Mouse (Mus musculus): ENCODE measurements at regions not wholly inside any gene's neighbourhood (a gene's known extent, or its start where the extent isn't known, plus 50 kb on each side); places are given as distances from the start of the nearest gene placed in this dataset.

- ATAC-seq (replicated peaks; ENCODE audit: insufficient number of reproducible peaks, low FRiP score, low TSS enrichment, poor library complexity, severe bottlenecking) = no peak
These were observed 137.2 kb downstream of the Fzd1 start for GRCm38 (mm10) chr5:4620513-4621210.

- no peak for ATAC-seq (replicated peaks; ENCODE audit: insufficient number of reproducible peaks, low FRiP score, low TSS enrichment, poor library complexity, severe bottlenecking)
These were observed 142.6 kb downstream of the Fzd1 start for GRCm38 (mm10) chr5:4615233-4615632.

GRCm38 (mm10) chr5:4597471-4597870, 160.4 kb downstream of the Fzd1 start:
- ATAC-seq (replicated peaks; ENCODE audit: insufficient number of reproducible peaks, low FRiP score, low TSS enrichment, poor library complexity, severe bottlenecking) = no peak

GRCm38 (mm10) chr5:4595010-4595409, 162.8 kb downstream of the Fzd1 start:
- ATAC-seq (replicated peaks; ENCODE audit: insufficient number of reproducible peaks, low FRiP score, low TSS enrichment, poor library complexity, severe bottlenecking) = no peak

- ATAC-seq (replicated peaks; ENCODE audit: insufficient number of reproducible peaks, low FRiP score, low TSS enrichment, poor library complexity, severe bottlenecking) = no peak
These were observed 163.3 kb downstream of the Fzd1 start for GRCm38 (mm10) chr5:4594562-4594961.

GRCm38 (mm10) chr5:4593638-4594381, 164.0 kb downstream of the Fzd1 start:
- no peak for ATAC-seq (replicated peaks; ENCODE audit: insufficient number of reproducible peaks, low FRiP score, low TSS enrichment, poor library complexity, severe bottlenecking)

- ATAC-seq (replicated peaks; ENCODE audit: insufficient number of reproducible peaks, low FRiP score, low TSS enrichment, poor library complexity, severe bottlenecking) = no peak
These were observed 166.1 kb downstream of the Fzd1 start for GRCm38 (mm10) chr5:4591721-4592120.

GRCm38 (mm10) chr5:4582702-4583475, 174.9 kb downstream of the Fzd1 start:
- ATAC-seq (replicated peaks; ENCODE audit: insufficient number of reproducible peaks, low FRiP score, low TSS enrichment, poor library complexity, severe bottlenecking) = no peak

- ATAC-seq (replicated peaks; ENCODE audit: insufficient number of reproducible peaks, low FRiP score, low TSS enrichment, poor library complexity, severe bottlenecking) = no peak
These were observed 177.5 kb downstream of the Fzd1 start for GRCm38 (mm10) chr5:4580185-4580839.

GRCm38 (mm10) chr5:4578856-4579255, 179.0 kb downstream of the Fzd1 start:
- ATAC-seq (replicated peaks; ENCODE audit: insufficient number of reproducible peaks, low FRiP score, low TSS enrichment, poor library complexity, severe bottlenecking) = no peak

GRCm38 (mm10) chr5:4577179-4577578, 180.7 kb downstream of the Fzd1 start:
- no peak for ATAC-seq (replicated peaks; ENCODE audit: insufficient number of reproducible peaks, low FRiP score, low TSS enrichment, poor library complexity, severe bottlenecking)

- ATAC-seq (replicated peaks; ENCODE audit: insufficient number of reproducible peaks, low FRiP score, low TSS enrichment, poor library complexity, severe bottlenecking) = no peak
These were observed 194.0 kb downstream of the Fzd1 start for GRCm38 (mm10) chr5:4563862-4564261.

GRCm38 (mm10) chr5:4561661-4562060, 196.2 kb downstream of the Fzd1 start:
- ATAC-seq (replicated peaks; ENCODE audit: insufficient number of reproducible peaks, low FRiP score, low TSS enrichment, poor library complexity, severe bottlenecking) = no peak

GRCm38 (mm10) chr5:4561139-4561470, 196.7 kb downstream of the Fzd1 start:
- peak; percentile 43; the same call in 1 of the 2 replicates for ATAC-seq (replicated peaks; ENCODE audit: insufficient number of reproducible peaks, low FRiP score, low TSS enrichment, poor library complexity, severe bottlenecking)

- ATAC-seq (replicated peaks; ENCODE audit: insufficient number of reproducible peaks, low FRiP score, low TSS enrichment, poor library complexity, severe bottlenecking) = no peak
These were observed 197.3 kb downstream of the Fzd1 start for GRCm38 (mm10) chr5:4560370-4561138.

- ATAC-seq (replicated peaks; ENCODE audit: insufficient number of reproducible peaks, low FRiP score, low TSS enrichment, poor library complexity, severe bottlenecking) = no peak
These were observed 202.9 kb downstream of the Fzd1 start for GRCm38 (mm10) chr5:4554972-4555371.

- no peak for ATAC-seq (replicated peaks; ENCODE audit: insufficient number of reproducible peaks, low FRiP score, low TSS enrichment, poor library complexity, severe bottlenecking)
These were observed 219.3 kb downstream of the Fzd1 start for GRCm38 (mm10) chr5:4538572-4538971.

- peak; percentile 68 for ATAC-seq (replicated peaks; ENCODE audit: insufficient number of reproducible peaks, low FRiP score, low TSS enrichment, poor library complexity, severe bottlenecking)
These were observed 221.0 kb downstream of the Fzd1 start for GRCm38 (mm10) chr5:4536790-4537189.

All from monocyte, adult 5-6 weeks (primary cell).